Mouse (Mus musculus) spleen, adult 12 weeks (tissue): ENCODE results near the gene Tmem8b.
A peak's percentile ranks its signal among the peaks of the same experiment; 100 is the strongest.

Source experiments
- DNase-seq: peaks from one replicate; pipeline ENCODE4 v3.0.0; 2022; ENCODE audit warnings: low spot score

Gene Tmem8b

DNA sequence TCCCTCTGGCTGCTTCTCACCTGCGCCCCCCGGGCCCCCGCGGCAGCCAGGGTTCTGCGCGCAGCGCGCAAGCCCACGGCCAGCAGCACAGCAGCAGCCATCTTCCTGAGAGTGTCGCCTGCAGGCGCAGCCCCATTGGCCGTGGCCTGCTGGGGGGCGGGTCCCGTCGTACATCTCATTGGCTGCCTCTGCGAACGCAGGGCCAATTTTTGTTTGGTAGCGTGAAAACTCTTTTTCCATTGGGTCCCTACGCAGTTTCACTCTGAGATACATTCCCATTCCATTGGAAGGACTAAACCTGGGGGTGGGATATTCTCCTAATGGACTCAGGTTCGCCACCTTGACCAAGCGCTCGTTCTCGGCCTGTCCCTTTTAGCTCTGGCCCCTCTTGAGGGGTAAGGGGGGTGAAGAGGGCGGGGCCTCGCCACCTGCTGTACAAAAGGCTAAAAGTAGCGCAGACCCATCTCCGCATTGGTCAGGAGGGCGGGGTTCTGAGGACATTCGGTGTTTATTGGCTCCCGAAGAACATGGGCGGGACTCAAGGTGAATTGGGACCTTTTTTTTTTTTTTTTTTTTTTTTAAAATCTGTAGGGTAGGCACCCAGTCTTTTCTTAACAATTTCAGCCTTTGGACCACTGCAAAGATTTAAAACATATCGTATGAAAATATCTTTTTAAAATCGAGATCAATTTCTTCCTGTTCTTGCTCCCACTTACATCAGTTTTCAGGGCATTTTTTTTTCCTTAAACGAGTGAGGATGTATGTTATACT lies 12.2 kb upstream of the Tmem8b start, which contains the start of gene Hint2:
Gene Hint2 (minus strand): TSS at position 128 of the 771 bp plus-strand sequence.
- DNase-seq: peak; percentile 84

DNA sequence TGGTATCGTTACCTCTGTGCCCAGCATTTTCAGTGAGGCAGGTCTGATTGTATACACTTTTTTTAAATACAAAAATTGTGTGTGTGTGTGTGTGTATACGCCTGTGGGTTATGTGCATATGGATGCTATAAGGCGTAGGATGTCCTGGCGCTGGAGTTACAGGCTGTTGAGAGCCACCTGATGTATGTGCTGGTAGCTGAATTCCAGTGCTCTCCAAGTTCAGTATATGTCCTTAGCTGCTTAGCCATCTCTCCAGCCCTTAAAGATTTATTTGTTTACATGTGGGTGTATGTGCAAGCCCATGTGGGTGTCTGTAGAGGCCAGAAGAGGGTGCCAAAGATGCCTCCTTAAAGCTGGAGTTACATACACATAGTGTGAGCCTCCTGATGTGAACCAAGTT lies 11.6 kb upstream of the Tmem8b start:
- DNase-seq: no peak

DNA sequence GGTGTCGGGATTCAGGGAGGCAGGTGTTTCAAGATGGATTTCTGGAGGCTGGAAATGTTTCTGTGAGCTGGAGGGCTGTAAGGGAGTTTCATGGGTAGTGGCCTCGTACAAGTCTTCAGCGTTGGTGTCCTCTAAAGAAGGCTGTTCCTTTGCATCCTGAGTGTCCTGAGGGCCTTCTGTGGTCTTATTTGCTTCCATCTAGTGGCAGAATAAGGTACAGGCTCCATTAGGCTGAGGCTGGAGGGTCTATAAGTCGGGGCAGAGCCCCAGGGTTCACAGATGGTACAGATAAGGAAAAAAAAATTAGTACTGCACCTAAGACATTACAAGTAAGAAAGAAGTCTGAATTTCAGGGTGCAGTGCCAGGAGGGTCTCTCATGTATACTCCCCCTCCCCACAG lies 2.4 kb upstream of the Tmem8b start:
- no peak for DNase-seq

DNA sequence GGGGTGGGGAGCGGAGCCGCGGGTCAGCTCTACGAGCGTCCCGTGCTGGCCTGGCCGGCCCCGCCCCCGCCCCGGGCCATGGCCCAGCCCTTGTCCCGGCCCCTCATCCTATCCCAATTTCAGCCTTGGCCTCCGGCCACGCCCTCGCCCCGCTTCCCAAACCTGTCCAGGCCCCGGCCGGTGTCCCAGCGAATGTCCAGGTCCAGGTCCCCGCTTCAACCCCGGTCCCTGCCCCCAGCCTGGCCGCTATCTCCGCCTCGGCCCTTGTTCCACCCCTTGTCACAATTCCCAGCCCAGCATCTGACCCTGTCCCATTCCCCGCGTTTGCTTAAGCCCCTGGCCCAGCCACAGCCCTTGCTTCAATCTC lies 640 bp downstream of the Tmem8b start:
- DNase-seq: peak; percentile 21

DNA sequence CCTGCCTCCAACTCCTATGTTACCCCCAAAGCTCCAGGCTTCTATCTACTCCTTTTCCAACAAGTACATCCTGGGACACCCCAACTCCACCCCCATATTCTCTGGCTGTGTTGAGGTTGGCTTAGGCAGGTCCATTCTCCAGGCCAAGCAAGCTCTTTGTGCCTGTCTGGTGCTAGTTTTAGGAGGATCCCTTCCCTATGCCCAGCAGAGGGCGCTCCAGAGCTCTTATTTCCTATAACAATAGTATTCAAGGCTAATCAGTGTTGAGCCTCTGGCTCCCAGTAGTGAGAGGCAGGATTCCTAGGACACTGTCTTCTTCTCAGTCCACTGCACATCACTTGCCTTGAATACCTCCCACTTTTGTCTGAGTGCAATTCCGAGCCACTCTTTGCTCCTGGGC lies 3.3 kb downstream of the Tmem8b start:
- peak; percentile 66 for DNase-seq

DNA sequence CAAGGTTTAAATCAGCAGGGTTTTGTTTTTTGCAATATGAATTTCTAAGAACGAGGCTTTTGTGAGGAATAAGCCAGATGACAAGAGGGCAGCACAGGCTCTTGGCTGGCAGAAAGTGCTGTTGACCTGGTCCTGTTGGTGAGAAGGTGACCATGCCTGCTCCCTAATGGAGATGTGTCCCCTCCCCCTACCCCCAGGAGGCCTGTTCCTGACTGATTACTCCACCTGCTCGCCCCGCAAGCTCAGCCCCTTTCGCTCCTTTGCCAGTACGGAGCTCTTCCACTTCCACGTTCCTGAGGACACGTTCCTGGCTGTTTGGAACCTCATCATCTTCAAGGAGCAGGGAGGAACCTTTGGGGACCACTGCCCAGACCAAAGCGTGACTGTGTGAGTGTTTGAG lies 4.9 kb downstream of the Tmem8b start:
- no peak for DNase-seq

DNA sequence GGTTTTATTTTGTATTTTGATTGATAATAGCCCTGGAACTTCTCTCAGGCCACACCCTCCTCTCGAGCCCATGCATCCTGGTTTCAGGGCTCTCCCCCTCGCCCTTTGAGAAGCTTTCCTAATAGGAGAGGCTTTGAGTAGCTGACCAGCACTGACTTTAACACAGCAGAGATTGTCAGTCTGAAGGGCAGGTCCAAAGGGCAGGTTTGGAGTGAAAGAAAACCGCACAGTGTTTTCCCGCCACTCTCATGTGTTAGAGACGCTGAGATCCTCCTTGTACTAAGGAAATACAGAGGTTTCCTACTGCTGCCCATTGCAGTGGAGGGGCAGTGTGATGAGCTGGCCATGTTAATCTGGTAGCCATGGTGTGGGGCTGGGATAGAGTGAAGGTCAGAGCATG lies 6.2 kb downstream of the Tmem8b start:
- no peak for DNase-seq

DNA sequence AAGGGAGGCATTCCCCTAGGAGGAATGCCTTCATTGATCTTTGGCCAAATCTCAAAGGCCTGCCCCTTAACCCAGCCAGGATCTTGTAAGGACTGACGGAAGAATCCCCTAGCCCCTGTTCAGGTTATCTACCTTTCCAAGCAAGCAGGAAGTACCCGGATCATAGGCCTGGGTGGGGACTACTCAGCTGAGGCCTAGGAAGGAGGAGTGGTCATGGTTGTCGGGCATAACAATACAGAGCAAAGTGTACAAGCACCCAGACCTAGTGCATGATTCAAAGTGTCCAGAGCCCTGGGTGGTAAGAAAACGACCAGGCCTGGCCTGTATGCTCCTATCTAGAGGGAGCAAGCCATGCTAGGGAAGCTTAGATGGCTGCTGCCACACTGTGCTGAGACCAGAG lies 6.8 kb downstream of the Tmem8b start:
- no peak for DNase-seq

DNA sequence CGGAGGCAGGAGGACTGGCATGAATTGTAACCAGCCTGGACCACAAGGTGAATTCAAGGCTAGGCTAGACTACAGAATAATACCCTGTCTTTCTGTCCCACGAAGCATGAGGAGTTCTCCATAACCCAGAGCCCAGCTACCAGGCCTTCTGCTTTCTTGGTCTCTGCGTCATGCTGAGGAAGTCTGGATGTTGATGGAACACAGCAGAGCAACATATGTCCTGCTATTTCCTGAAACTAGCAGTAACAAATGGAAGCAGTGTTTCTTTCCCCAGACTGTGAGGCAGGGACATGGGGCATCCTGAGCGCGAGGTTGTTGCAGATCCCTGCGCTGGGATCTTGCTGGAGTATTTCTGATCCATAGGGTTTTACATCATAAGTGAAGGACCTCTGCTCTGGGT lies 9.8 kb downstream of the Tmem8b start:
- DNase-seq: no peak

DNA sequence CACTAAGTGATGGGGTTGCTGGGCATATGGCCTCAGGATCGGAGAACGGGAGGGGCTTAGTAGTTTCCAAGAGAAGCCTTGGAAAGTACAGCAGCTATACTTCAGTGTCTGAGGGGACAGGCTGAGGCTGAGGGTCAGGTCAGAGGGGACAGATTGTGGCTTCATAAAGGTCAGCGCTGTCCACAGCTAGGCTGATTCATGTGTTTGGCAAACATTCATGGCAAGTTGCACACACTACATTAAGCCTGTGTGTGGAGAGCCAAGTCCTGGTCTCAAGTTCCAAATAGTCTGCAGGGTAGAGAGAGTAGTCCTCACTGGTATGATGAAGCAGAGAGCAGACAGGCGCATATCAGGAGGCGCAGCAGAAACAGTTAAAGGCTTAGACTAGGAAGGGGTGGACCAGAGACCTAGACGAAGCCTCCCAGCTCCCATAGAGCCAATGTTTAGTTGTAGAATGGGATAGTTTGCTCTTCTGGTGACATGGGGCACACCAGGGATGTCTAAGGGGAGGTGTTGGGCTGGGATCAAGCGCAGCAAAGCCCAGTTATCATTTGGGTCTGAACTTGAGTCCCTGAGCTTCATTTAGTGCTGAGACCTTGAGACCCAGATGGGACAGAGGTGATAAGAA lies 10.8 kb downstream of the Tmem8b start:
- DNase-seq: no peak

DNA sequence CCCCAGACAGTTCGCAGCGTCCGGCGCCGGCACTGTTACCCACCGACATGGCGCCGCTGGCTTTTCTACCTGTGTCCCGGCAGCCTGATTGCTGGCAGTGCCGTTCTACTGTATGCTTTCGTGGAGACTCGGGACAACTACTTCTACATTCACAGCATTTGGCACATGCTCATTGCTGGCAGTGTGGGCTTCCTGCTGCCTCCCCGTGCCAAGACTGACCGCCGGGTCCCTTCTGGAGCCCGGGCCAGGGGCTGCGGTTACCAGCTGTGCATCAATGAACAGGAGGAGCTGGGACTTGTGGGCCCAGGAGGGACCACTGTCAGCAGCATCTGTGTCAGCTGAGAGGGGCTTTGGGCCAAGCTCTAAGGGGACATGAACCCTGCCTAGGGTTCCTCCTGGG lies 21.2 kb downstream of the Tmem8b start:
- DNase-seq: no peak

DNA sequence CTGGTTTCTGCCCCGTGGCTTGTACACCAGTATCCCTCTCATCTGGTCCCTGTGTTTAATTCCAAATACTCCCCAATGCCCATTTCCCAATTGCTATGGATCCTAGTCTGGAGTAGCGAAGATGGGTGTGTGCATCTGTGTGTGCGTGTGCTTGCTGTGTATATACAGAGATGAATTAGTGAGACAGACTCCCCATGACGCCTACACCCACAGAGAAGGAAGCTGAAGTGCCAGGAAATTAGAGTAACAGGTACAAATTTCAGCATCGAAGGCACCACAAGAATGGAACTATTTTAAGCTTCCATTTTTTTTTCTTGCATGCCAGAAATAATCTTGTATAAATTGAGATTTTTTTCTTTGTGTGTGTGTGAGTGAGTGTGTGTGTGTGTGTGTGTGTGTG lies 22.3 kb downstream of the Tmem8b start:
- DNase-seq: no peak

DNA sequence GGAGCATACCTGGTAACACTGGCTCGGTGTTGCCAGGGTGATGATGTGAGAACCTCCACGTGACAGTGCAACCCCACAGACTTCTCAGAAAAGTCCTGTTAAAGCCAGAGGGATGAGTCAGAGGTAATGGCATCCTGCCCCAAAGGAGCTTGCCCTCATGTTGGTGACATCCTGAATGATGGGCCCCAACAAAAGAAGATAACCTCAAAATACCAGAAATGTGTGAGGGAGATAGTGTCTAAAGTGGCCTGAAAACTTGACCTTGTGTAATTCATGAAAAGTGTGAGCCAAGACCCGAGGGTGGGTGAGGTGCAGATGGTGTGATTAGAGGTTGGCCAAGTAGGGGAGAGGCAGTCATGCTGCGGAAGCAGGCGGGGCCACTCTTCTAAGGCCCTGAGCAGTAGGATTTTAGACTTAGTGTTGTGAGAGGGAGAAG lies 25.1 kb downstream of the Tmem8b start:
- no peak for DNase-seq

DNA sequence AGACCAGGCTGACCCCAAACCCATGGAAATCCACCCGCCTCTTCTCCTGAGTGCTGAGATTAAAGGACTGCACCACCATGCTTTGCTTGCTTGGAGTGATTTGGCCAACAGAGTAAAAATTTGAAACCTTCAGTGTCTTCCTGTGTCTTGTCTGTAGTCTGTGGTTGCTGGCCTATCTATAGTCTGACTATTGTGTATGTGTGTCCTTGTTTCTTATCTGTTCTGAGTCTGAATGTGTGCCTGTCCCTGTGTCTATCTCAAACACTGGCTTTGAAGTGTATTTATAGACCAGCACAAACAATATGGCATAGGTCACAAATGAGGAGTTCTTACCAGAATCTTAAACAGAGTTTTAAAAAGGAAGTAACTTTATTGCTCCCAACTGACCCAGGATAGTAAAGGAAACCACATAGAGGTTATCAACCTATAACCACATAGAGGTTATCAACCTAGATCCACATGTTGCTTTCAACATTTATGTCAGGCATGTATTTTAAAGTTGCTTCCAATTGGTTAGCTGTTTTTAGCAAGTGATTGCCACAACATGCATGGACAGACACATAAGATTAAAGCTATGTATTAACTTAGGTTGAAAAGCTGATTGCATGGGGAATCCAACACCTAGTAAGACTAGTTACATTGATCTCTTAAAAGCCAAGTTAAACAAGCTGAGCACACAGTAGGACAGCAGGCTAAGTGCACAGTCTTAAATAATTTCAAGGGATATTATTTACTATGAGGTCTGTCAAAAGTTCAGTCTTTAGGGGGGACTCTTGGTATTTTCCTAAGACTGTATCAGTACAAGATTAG lies 25.9 kb downstream of the Tmem8b start:
- DNase-seq: no peak

DNA sequence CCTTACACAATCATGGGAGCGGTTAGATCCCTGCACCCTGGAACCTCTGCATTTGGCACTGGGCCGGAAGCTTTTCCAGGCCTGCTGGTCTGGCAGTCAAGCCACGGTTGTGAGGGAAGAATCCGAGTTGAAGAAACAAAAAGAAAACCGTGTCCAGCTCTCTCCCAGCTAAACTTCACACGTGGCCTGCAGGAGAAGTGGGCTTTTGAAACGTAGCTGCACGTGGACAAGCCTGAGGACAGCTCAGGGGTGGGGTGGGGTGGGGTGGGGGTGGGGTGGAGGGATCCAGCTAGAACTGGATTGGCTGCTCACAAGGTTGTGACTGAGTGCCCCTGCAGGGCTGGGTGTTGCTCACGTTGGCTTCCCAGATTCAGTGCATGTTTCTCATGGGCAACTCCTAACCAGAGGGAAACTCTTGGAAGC lies 26.5 kb downstream of the Tmem8b start:
- no peak for DNase-seq

DNA sequence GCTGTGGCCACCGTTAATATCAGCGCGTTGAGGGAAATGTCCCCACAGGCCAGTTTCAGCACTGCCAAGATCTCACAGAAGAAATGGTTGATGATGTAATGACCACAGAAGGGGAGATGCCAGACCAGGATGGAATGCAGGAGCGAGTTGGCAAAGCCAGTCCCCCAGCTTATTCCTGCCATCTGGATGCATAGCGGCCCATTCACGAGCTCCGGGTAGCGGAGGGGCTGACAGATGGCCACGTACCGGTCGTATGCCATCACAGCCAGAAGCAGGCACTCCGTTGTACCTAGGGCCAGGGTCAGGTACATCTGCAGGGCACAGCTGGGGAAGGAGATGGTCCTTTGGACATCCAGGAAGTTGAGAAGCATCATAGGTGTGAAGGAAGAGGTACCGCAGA lies 27.8 kb downstream of the Tmem8b start:
- DNase-seq: no peak

DNA sequence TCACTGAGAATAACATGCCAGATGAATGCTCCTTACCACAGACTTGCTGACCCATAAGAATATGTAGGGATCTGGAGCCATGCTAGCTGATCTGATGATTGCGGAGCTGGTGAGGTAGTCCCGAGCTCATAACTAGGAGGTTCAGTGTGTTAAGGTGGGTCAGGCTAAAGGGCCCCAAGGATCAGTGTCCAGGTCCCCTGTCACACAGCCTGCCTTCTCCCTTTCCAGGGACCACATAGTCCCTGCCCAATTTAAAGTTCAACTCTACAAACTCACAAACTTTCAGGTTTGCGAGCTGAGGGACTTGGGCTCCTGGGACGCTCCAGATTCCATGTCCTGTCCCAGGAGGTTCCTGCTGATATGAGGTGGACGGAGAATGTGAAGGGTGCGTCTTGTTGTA lies 31.9 kb downstream of the Tmem8b start, which contains the start of gene Olfr70:
Gene Olfr70 (minus strand): TSS at position 101 of the 400 bp plus-strand sequence.
- no peak for DNase-seq

DNA sequence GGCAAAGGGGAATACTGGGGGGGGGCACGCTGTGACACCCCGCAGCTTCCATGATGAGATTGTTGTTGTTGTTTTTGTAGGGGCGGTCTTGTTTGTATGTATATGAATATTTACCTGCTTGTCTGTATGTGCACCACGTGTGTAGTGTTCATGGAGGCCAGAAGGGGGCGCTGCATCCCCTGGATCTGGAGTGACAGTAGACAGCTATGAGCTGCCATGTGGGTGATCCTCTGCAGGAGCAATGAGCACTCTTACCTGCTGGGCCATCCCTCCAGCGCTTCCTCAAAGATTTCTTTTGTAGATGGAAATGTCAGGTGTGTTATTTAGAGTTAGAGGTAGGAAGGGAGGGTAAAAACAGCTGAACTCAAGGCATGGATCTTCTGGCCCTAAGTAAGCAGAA lies 34.7 kb downstream of the Tmem8b start:
- DNase-seq: no peak

DNA sequence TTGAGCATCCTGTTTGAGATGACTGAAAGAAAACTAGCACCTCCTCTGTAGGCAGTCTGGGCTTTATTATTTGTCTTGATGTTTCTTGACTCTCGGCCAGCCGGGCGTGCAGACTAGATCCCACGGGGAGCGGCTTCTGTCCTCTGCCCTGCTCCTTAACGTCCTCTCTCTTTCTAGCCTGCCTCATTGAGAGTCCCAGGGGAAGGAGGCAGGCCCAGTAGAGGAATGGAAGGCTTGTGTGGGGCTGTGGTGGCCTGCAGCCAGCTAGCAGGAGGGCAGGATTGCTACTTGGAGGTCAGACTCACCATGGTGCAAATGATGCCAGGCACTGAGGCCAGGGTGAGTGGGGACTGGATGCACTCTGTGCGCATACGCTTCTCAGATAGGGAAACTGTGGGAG lies 35.1 kb downstream of the Tmem8b start:
- DNase-seq: no peak

DNA sequence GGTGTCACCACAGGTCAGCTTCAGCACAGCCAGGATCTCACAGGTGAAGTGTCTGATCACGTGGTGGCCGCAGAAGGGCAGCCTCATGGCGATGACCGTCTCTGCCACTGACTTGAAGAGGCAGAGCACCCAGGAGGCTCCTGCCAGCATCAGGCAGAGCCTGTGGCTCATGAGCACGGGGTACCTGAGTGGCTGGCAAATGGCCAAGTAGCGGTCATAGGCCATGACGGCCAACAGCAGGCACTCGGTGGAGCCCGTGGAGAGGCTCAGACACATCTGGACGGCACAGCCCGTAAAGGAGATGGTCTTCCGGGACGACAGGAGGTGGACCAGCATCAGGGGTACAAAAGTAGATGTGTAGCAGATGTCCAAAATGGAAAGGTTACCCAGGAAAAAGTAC lies 37.2 kb downstream of the Tmem8b start:
- DNase-seq: no peak

DNA sequence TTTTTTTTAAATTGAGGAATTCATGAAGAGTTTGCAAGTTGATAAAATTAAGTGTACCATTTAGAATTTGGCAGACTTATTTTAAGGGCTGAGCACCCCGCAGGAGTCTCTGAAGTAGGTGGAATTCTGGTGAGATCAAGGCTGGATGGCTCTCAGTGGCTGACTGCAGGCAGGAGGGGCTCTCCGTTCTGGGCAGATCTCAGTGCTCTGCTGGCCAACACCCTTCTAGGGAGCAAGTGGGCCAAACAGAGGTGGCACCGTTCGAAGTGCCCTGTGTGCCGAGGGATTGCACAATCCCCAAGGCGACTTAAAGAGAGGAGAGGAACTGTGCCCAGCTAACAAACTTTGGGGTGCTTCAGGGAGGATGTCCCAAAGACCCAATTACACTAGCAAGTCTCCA lies 41.1 kb downstream of the Tmem8b start, which contains the start of gene Olfr71:
Gene Olfr71 (minus strand): TSS at position 387 of the 400 bp plus-strand sequence.
- DNase-seq: no peak

DNA sequence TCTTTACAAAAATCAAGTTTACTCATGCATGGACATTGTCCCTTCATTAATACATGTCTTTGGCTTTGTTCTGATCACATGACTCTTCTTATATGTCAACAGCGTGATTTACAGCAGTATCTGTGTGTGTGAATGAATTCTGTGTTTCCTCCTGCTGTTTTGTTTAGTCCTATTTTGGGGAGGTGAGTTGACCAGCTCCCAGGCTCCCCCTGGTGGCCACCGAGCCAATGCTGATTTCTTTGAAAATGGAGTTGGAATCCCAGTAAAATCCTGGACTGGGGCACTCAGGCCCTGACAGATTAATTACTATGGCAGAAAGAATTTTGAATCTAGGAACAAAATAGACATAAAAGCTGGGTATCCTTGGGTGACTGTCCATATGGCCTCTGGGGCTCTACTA lies 43.0 kb downstream of the Tmem8b start:
- DNase-seq: peak; percentile 57
